Mouse (Mus musculus): ENCODE data around the gene Vmn2r97. TPM values are rescaled to one million over a fixed set of nuclear protein-coding genes. Genes with fewer than 3 reads are reported as not detected.
"Not testable (repeated sequence)": the region's sequence is repeated elsewhere in the genome, so short reads cannot be mapped to it uniquely, and the experiment has no call there.

Vmn2r97 gene
- 0.05 TPM in 1 of 2 replicates, not detected in the other for polyA plus RNA-seq (2015; fragmentation: Nextera tagmentation; extraction: Ambion mirVana)

- H3K4me1 ChIP-seq (ENCODE audit: control insufficient read depth, insufficient read depth, low read length); H3K36me3 ChIP-seq (ENCODE audit: control insufficient read depth, insufficient read depth, low read length); H3K9ac ChIP-seq (ENCODE audit: low read length); H3K27me3 ChIP-seq (ENCODE audit: control insufficient read depth, insufficient read depth, low read length); H3K9me3 ChIP-seq (replicated peaks; ENCODE audit: control insufficient read depth, low read length); H3K27ac ChIP-seq (ENCODE audit: low read length); H3K4me3 ChIP-seq (replicated peaks; ENCODE audit: low read length); H3K4me2 ChIP-seq (ENCODE audit: low read depth, low read length); ATAC-seq (ENCODE audit: insufficient read depth, low FRiP score): not testable (repeated sequence)
- 73% methylated on average over 2 of the region's 2 CpGs for WGBS
Observed at GRCm38 (mm10) chr17:18914000-18914399, at the start of gene Vmn2r97. TSS of gene Vmn2r97 (plus strand) at chr17:18914300.

DNA sequence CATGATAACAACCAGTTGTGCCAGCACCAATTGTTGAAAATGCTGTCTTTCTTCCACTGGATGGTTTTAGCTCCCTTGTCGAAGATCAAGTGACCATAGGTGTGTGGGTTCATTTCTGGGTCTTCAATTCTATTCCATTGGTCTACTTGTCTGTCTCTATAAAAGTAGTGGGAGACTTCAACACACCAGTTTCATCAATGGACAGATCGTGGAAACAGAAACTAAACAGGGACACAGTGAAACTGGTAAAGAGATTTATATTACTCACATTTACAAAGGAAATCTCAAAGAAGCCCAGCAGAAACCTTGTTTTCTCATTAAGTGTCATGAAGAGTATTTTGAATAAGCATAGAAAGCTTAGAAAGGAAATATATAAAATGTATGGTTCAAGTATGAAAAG lies 31.7 kb upstream of the Vmn2r97 start:
- ATAC-seq (ENCODE audit: insufficient read depth, low FRiP score); H3K4me3 ChIP-seq (replicated peaks; ENCODE audit: low read length); H3K36me3 ChIP-seq (ENCODE audit: control insufficient read depth, insufficient read depth, low read length); H3K27me3 ChIP-seq (ENCODE audit: control insufficient read depth, insufficient read depth, low read length); H3K9ac ChIP-seq (ENCODE audit: low read length); H3K4me2 ChIP-seq (ENCODE audit: low read depth, low read length); H3K27ac ChIP-seq (ENCODE audit: low read length); H3K9me3 ChIP-seq (replicated peaks; ENCODE audit: control insufficient read depth, low read length); H3K4me1 ChIP-seq (ENCODE audit: control insufficient read depth, insufficient read depth, low read length): not testable (repeated sequence)
- WGBS, result 85% methylated on average over 1 of the region's 2 CpGs

GRCm38 (mm10) chr17:18889745-18890329 lies 24.3 kb upstream of the Vmn2r97 start:
- Histone ChIP-seq H3K4me3 (replicated peaks; ENCODE audit: low read length) (no peak overlapping the region), H3K36me3 (ENCODE audit: control insufficient read depth, insufficient read depth, low read length) (no peaks in the 10 kb centered on the region), H3K4me1 (ENCODE audit: control insufficient read depth, insufficient read depth, low read length) (no peaks in the 10 kb centered on the region), H3K27ac (ENCODE audit: low read length) (no peak overlapping the region), H3K4me2 (ENCODE audit: low read depth, low read length) (no peak overlapping the region), H3K9ac (ENCODE audit: low read length) (no peak overlapping the region), H3K27me3 (ENCODE audit: control insufficient read depth, insufficient read depth, low read length) (no peaks in the 10 kb centered on the region), H3K9me3 (replicated peaks; ENCODE audit: control insufficient read depth, low read length) (no peaks in the 10 kb centered on the region)
- WGBS, result 81% methylated on average over 6 of the region's 6 CpGs
- no peak for ATAC-seq (ENCODE audit: insufficient read depth, low FRiP score)

DNA sequence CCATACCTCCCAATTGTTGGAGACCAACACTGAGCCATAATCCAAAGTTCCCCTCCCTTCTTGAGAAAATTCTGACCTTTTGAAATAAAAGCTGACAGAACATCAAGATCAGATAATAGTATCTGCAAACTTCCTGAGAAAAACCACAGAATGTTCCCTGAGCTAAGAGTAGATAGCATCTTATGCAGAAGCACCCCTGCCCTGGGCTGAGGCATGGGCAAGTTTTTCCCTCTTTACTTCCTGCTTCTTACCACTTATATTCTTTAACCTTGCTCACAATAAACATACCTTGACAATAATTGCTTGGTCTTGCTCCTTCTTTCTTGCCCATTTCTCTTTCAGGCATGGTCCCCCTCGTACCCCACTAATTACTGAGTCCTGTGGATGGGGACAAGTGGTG lies 43.7 kb downstream of the Vmn2r97 start:
- H3K27me3 ChIP-seq (ENCODE audit: control insufficient read depth, insufficient read depth, low read length); H3K4me1 ChIP-seq (ENCODE audit: control insufficient read depth, insufficient read depth, low read length); H3K9ac ChIP-seq (ENCODE audit: low read length); H3K9me3 ChIP-seq (replicated peaks; ENCODE audit: control insufficient read depth, low read length); H3K27ac ChIP-seq (ENCODE audit: low read length); ATAC-seq (ENCODE audit: insufficient read depth, low FRiP score); H3K4me2 ChIP-seq (ENCODE audit: low read depth, low read length); H3K4me3 ChIP-seq (replicated peaks; ENCODE audit: low read length); H3K36me3 ChIP-seq (ENCODE audit: control insufficient read depth, insufficient read depth, low read length): not testable (repeated sequence)
- 64% methylated on average over 1 of the region's 1 CpGs for WGBS

- Histone ChIP-seq H3K4me3 (replicated peaks; ENCODE audit: low read length) (no peak overlapping the region), H3K27me3 (ENCODE audit: control insufficient read depth, insufficient read depth, low read length) (no peaks in the 10 kb centered on the region), H3K9me3 (replicated peaks; ENCODE audit: control insufficient read depth, low read length) (peaks cover 8% of the 10 kb centered on the region; the same call in 1 of the 2 replicates), H3K4me1 (ENCODE audit: control insufficient read depth, insufficient read depth, low read length) (no peaks in the 10 kb centered on the region), H3K36me3 (ENCODE audit: control insufficient read depth, insufficient read depth, low read length) (no peaks in the 10 kb centered on the region), H3K4me2 (ENCODE audit: low read depth, low read length) (no peak overlapping the region), H3K9ac (ENCODE audit: low read length) (no peak overlapping the region), H3K27ac (ENCODE audit: low read length) (no peak overlapping the region)
- WGBS, result 90% methylated on average over 29 of the region's 29 CpGs
- no peak for ATAC-seq (ENCODE audit: insufficient read depth, low FRiP score)
Observed at GRCm38 (mm10) chr17:18968371-18969275, 54.5 kb downstream of the Vmn2r97 start.

Other genes with a start within 250 kb of the Vmn2r97 start
- not detected in 2 replicates for gene Vmn2r98, start 139.2 kb downstream of the Vmn2r97 start, polyA plus RNA-seq (2015; fragmentation: Nextera tagmentation; extraction: Ambion mirVana)